Mouse (Mus musculus): ENCODE measurements around the gene Jmjd8.

GRCm38 (mm10) chr17:25796951-25797369 is 31.7 kb upstream of the Jmjd8 start, which contains the start of gene Metrn:
- no peak for TF ChIP-seq CTCF (IDR thresholded peaks at IDR 0.05; ENCODE audit: control insufficient read depth, insufficient read depth, low read length)
- TF ChIP-seq POLR2A (IDR thresholded peaks at IDR 0.05; ENCODE audit: borderline replicate concordance, control insufficient read depth, low read depth, low read length): peak; percentile 7; the same call in 1 of the 2 replicates
